Mouse (Mus musculus): ENCODE data around the gene Ptpru.
A peak's percentile ranks its signal among the peaks of the same experiment; 100 is the strongest.

Ptpru gene

GRCm38 (mm10) chr4:131781023-131781422 lies 57.1 kb downstream of the Ptpru start:
- peak; percentile 15 to 55 for DNase-seq

DNA sequence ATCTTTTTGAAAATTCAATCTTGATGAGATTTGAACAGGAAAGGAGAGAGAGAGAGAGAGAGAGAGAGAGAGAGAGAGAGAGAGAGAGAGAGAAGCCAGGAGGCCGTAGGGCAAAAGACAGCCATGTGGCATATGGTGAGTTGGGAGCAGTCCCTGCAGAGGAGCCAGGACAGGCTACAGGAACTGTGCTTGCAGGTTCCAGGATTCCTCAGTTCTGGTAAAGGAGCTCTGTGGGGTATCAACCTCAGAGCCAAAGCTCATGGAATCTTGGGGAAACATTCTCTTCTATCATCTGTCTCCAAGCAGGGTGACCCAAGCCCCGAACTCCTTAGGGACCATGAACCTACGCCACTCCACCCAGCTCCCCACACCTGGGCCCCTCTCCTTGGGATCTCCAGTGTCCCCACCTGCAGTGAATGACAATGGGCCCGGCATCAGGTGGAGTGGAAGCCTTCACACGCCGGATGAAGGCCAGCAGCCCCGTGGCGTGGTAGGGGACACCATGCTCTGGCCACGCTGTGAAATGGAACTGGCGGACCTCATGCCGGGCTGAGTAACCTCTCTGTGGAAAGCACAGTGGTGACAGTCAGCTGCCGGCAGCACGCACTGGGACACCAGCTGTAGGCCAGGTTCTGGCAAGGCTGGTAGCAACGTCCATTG lies 59.3 kb downstream of the Ptpru start:
- no peak for DNase-seq

- peak; percentile 62 to 78 for DNase-seq
These were observed 66.7 kb downstream of the Ptpru start for GRCm38 (mm10) chr4:131771384-131771783.

DNA sequence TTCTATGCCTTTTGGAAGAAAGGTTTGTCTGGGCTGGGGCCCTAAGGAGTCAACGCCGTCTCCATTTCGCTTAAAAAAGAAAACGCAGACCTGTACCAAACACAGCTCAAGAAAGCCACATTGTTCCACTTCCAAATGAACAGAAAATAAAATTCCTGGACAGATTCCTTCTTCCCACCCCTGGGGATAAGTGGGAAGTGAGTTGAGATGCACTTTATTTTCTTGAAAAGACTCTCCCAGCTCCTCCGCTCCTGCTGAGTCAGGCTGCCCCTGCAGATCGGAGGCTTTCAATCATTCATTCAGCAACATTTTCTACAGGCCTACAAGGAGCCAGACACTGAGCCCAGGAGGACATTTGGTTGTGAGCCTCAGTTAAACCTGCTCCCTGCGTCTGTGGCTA lies 74.2 kb downstream of the Ptpru start:
- no peak for DNase-seq

- DNase-seq, result peak; percentile 13 to 49
These were observed 74.6 kb downstream of the Ptpru start for GRCm38 (mm10) chr4:131763479-131763878.

DNA sequence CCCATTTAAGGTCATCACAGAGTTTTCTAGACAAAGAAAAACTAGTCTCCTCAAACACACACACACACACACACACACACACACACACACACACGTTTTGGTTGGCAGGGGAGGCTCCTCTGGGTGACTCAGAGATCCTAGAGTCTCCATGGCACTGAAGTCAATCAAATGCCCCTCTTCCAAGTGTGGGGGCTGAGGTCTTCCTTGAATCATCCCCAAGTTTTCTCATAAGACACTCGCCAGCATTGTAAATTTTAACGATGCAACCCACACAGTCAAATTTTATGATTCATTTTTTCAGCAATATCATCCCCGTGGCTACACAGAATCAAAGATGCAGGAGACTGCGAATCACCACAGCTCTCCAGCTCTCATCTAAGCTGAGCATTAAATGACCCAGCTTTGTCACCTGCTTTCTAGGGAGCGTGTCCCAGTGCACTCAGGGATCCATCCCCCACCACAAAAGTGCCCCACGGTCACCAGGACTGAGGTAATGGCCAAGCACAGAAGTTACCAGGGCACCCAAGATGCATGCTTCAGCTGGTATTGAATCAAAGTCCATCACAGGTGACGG lies 75.8 kb downstream of the Ptpru start:
- DNase-seq, result no peak

DNA sequence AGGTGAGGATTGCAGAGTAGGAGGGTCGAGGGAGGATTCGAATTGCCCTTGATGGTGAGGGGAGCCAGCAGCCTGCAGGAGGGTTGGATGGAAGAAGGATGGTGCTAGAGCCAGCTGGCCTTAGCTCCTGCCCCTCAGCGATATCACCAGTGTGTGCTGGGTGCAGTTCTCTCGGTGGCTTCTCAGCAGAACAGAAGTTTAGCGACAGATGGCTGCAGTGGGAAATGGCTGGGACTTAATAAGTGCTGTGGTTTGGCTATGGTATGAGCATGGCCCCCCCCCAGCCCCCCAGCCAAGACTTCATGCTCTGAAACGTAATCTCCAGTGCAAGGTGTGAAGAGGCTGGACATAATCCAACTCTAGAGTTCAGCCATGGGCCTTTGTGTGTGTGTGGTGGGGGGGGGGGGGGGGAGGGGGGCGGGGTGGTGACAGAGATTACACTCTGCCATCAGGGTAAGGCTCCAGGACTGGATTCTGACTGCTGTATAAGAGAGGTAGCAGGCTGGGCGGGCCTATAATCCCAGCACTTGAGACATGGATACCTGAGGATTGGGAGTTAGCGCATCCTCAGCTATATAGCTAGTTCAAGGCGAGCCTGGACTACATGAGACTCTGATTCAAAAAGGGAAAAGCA lies 85.8 kb downstream of the Ptpru start:
- no peak for DNase-seq

DNA sequence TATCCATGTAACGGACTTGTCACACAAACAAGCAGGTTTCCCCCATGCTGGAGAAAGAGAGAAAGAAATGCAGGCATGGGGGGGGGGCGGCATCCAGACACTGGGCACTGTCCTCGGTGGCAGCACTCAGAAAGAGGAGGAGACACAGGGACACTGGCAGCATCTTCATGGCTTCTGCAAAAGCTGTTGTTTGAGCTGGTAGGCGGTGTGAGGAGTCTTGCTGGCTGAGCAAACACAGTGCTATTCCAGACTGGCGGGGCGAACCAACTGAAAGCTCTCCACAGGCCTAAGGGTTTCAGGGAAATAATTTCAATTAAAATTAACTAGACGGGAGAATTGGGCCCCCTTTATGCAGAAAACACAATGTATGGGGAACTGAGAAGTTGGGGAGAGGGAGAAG lies 86.5 kb downstream of the Ptpru start:
- DNase-seq, result no peak

- no peak for DNase-seq
These were observed 88.3 kb downstream of the Ptpru start for GRCm38 (mm10) chr4:131749802-131750201.

- DNase-seq, result peak in 1 of 2 experiments; percentile 28
These were observed 93.4 kb downstream of the Ptpru start for GRCm38 (mm10) chr4:131744685-131745043.

DNA sequence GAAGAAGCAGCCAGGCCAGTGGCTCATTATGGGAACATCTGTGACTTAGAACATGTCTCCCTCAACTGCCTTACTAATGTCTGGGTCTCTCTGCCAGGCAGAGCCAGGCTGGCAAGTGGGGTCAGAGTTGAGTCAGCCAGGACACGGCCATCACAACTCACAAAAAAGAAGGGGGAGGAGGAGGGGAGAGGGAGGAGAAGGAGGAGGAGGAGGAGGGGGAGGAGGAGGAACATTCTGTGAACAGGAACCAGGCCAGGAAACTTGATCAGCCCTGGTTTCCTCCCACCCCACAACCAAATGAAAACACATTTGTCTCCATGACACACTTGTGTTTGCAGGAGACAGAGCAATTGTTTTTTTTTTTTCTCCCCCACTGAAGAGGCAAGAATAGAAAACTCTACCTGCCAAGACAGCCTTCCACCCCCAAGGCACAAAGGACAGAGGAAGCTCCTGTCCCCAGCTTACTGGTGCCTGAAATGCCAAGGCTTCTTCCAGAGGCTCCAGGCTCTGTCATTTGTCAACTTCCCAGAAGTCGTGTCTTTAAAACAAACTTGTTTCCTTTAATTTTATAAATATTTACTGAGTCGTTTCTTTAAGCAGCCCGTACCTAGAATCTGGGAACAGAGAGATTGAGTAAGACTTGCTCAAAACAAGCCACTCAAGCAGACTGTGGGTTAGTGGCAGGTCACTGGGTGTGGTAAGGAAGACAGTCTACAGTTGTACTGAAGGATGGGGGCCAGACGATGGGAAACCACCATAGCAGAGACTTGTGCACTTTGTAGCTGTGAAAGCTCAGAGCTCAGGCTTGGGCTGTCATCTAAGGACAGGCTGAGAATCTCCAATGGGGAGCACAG lies 94.0 kb downstream of the Ptpru start:
- DNase-seq, result peak; percentile 69 to 84

- peak; percentile 50 to 63 for DNase-seq
These were observed 95.1 kb downstream of the Ptpru start for GRCm38 (mm10) chr4:131743031-131743430.

- no peak for DNase-seq
These were observed 97.5 kb downstream of the Ptpru start for GRCm38 (mm10) chr4:131740621-131741020.

GRCm38 (mm10) chr4:131728628-131729027 lies 109.5 kb downstream of the Ptpru start:
- no peak for DNase-seq

DNA sequence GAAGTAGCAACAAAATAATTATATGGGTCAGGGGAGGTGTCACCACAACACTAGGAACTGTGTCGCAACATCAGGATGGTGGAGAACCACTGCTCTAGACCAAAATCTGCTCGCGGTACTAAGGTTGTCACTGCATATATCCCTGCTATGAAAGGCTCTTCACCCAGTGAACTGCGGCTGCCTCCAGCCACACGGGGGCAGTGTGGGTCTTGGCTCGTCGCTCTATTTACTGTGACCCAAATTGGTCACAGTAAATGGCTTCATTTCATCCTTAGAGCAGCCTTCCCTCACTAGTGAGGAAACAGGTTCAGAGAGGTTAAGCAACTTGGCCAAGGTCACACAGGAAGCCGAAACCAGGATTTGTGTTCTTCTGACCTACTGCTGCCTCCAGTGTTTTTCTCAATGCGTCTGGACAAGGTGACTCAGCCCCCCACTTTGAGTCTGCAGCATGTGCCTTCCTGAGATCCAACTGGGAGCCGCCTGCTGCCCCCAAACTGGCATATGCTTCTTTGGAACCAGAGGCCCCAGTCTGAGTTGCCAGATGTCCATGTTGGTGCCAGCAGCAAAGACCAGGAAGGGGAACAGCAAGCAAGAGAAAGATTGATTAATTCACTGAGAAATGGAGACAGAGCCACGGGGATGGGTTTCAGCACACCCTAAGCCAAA lies 114.5 kb downstream of the Ptpru start:
- DNase-seq, result peak; percentile 78 to 86

- DNase-seq, result peak; percentile 79 to 88
These were observed 115.8 kb downstream of the Ptpru start for GRCm38 (mm10) chr4:131722121-131722841.

DNA sequence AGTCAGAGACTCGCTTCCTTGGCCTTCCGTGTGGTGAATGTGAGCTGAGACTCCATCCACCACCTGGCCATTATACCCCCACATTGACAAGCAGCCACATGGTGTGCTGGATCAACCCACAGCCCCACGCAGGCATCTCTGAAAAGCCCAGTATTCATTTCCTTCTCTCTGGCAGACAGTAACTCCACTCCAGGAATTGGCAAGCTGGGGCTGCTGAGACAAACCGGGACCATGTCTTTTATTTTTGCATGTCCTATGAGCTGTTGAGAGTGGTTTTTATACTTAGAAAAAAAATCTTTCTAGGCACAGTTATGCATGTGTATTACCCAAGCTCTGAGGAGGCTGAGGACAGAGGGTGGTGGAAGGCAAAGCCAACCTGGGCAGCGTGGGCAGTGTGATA lies 118.9 kb downstream of the Ptpru start:
- no peak for DNase-seq
